Mouse (Mus musculus) embryonic facial prominence, embryonic 14.5 days (tissue): Measurements from ENCODE around the gene Nkapd1. TPM values are rescaled to one million over a fixed set of nuclear protein-coding genes. Genes with fewer than 3 reads are reported as not detected.
A peak's percentile ranks its signal among the peaks of the same experiment; 100 is the strongest.

Experiments
- ATAC-seq: fragments of 200-750 bp; cut with Nextera tagmentation; 2 replicates; pipeline ENCODE4 v1.8.0; 2017; ENCODE audit warnings: low read depth, moderate number of reproducible peaks, moderate TSS enrichment
- DNase-seq: peaks from one replicate; pipeline ENCODE4 v3.0.0-alpha.2; 2015; ENCODE audit warnings: low spot score
- H3K27ac ChIP-seq: fragments of 300-500 bp; sonication (generic); replicated peaks from 2 replicates; pipeline ENCODE4 v1.5.1; 2014; ENCODE audit warnings: low read depth, mild to moderate bottlenecking, low read length, moderate library complexity
- H3K27me3 ChIP-seq: fragments of 300-500 bp; sonication (generic); replicated peaks from 2 replicates; pipeline ENCODE4 v1.6.1; 2014; ENCODE audit warnings: low read length; ENCODE audit not compliant: control insufficient read depth, insufficient read depth
- H3K36me3 ChIP-seq: fragments of 300-500 bp; sonication (generic); 2 replicates; pipeline ENCODE4 v1.6.1; 2014; ENCODE audit warnings: low read length, mixed read lengths; ENCODE audit not compliant: control insufficient read depth, insufficient read depth
- H3K4me1 ChIP-seq: fragments of 300-500 bp; sonication (generic); 2 replicates; pipeline ENCODE4 v1.6.1; 2014; ENCODE audit warnings: antibody characterized with exemption, low read length; ENCODE audit not compliant: control insufficient read depth, insufficient read depth
- H3K4me2 ChIP-seq: fragments of 300-500 bp; sonication (generic); 2 replicates; pipeline ENCODE4 v1.6.1; 2014; ENCODE audit warnings: low read depth, mild to moderate bottlenecking, low read length, moderate library complexity, mixed read lengths
- H3K4me3 ChIP-seq: fragments of 300-500 bp; sonication (generic); 2 replicates; pipeline ENCODE4 v1.5.1; 2014; ENCODE audit warnings: low read depth, mild to moderate bottlenecking, low read length
- H3K9ac ChIP-seq: fragments of 300-500 bp; sonication (generic); 2 replicates; pipeline ENCODE4 v1.6.1; 2014; ENCODE audit warnings: low read depth, mild to moderate bottlenecking, low read length, moderate library complexity, mixed read lengths
- H3K9me3 ChIP-seq: fragments of 300-500 bp; sonication (generic); 2 replicates; pipeline ENCODE4 v1.6.1; 2016; ENCODE audit warnings: low read length; ENCODE audit not compliant: control insufficient read depth
- WGBS: fragments of 180-500 bp; shearing (Covaris S2); extraction: QIAGEN DNeasy Blood & Tissue Kit; methylation state at CpG from one replicate; pipeline ENCODE4 v1.1.7; 2014; 5-methylcytosine and 5-hydroxymethylcytosine counted together
- polyA plus RNA-seq: library from polyadenylated mRNA; unstranded; fragments of >200 nt; fragmentation: Nextera tagmentation; extraction: Ambion mirVana; gene quantifications from 2 replicates; pipeline ENCODE4 v1.2.1, GENCODE M21; 2014

The Nkapd1 gene
- polyA plus RNA-seq, 1 experiment from 2014 or later, result 24.3 TPM

GRCm38 (mm10) chr9:50592955-50593354 lies 24.3 kb downstream of the Nkapd1 start:
- 85% methylated on average over 9 of the region's 9 CpGs for WGBS
- no peaks in the 10 kb centered on the region for H3K9me3 ChIP-seq
- no peak for DNase-seq
- no peak overlapping the region for H3K4me3 ChIP-seq
- ATAC-seq, result no peak
- H3K4me1 ChIP-seq, result no peaks in the 10 kb centered on the region
- H3K4me2 ChIP-seq, result no peak overlapping the region
- no peaks in the 10 kb centered on the region for H3K27me3 ChIP-seq
- H3K36me3 ChIP-seq, result peaks cover 30% of the 10 kb centered on the region
- no peak overlapping the region for H3K9ac ChIP-seq
- no peak overlapping the region for H3K27ac ChIP-seq

GRCm38 (mm10) chr9:50590856-50591518 lies 26.3 kb downstream of the Nkapd1 start:
- Histone ChIP-seq H3K4me2 (no peak overlapping the region), H3K4me3 (no peak overlapping the region), H3K9ac (no peak overlapping the region), H3K4me1 (no peaks in the 10 kb centered on the region), H3K36me3 (peaks cover 11% of the 10 kb centered on the region), H3K27me3 (no peaks in the 10 kb centered on the region), H3K9me3 (no peaks in the 10 kb centered on the region), H3K27ac (no peak overlapping the region)
- ATAC-seq, result no peak
- DNase-seq, result peak; percentile 13
- 69% methylated on average over 10 of the region's 10 CpGs for WGBS

- 80% methylated on average over 4 of the region's 4 CpGs for WGBS
- Histone ChIP-seq H3K36me3 (no peaks in the 10 kb centered on the region), H3K4me2 (no peak overlapping the region), H3K9ac (no peak overlapping the region), H3K27me3 (no peaks in the 10 kb centered on the region), H3K4me1 (no peaks in the 10 kb centered on the region), H3K27ac (no peak overlapping the region), H3K9me3 (no peaks in the 10 kb centered on the region), H3K4me3 (no peak overlapping the region)
- DNase-seq (no peak), ATAC-seq (no peak)
Observed at GRCm38 (mm10) chr9:50586955-50587354, 30.3 kb downstream of the Nkapd1 start.

- H3K27ac ChIP-seq, result no peak overlapping the region
- 80% methylated on average over 6 of the region's 6 CpGs for WGBS
Observed at GRCm38 (mm10) chr9:50585145-50585818, 32.0 kb downstream of the Nkapd1 start.

GRCm38 (mm10) chr9:50580370-50580769 lies 36.9 kb downstream of the Nkapd1 start:
- no peaks in the 10 kb centered on the region for H3K9me3 ChIP-seq
- no peak overlapping the region for H3K9ac ChIP-seq
- no peaks in the 10 kb centered on the region for H3K36me3 ChIP-seq
- WGBS, result 37% methylated on average over 4 of the region's 4 CpGs
- H3K4me2 ChIP-seq, result no peak overlapping the region
- H3K27ac ChIP-seq, result no peak overlapping the region
- H3K4me3 ChIP-seq, result no peak overlapping the region
- no peaks in the 10 kb centered on the region for H3K27me3 ChIP-seq
- ATAC-seq (no peak), DNase-seq (no peak)
- no peaks in the 10 kb centered on the region for H3K4me1 ChIP-seq

More at GRCm38 (mm10) chr9:50585145-50585818, 32.0 kb downstream of the Nkapd1 start:
- ATAC-seq (no peak), DNase-seq (no peak)
- no peaks in the 10 kb centered on the region for H3K4me1 ChIP-seq
- no peak overlapping the region for H3K4me2 ChIP-seq
- H3K4me3 ChIP-seq, result no peak overlapping the region
- H3K36me3 ChIP-seq, result no peaks in the 10 kb centered on the region
- no peaks in the 10 kb centered on the region for H3K27me3 ChIP-seq
- H3K9me3 ChIP-seq, result no peaks in the 10 kb centered on the region
- H3K9ac ChIP-seq, result no peak overlapping the region

GRCm38 (mm10) chr9:50569599-50570525 lies 47.4 kb downstream of the Nkapd1 start:
- 71% methylated on average over 10 of the region's 10 CpGs for WGBS
- H3K9me3 ChIP-seq, result no peaks in the 10 kb centered on the region
- H3K9ac ChIP-seq, result no peak overlapping the region

GRCm38 (mm10) chr9:50567881-50568280 lies 49.4 kb downstream of the Nkapd1 start:
- no peaks in the 10 kb centered on the region for H3K27me3 ChIP-seq
- no peaks in the 10 kb centered on the region for H3K9me3 ChIP-seq
- no peak overlapping the region for H3K27ac ChIP-seq
- ATAC-seq (no peak), DNase-seq (no peak)
- H3K36me3 ChIP-seq, result no peaks in the 10 kb centered on the region
- no peak overlapping the region for H3K9ac ChIP-seq
- 80% methylated on average over 2 of the region's 2 CpGs for WGBS
- H3K4me1 ChIP-seq, result no peaks in the 10 kb centered on the region
- H3K4me3 ChIP-seq, result no peak overlapping the region
- no peak overlapping the region for H3K4me2 ChIP-seq

More at GRCm38 (mm10) chr9:50569599-50570525, 47.4 kb downstream of the Nkapd1 start:
- no peak overlapping the region for H3K27ac ChIP-seq
- no peaks in the 10 kb centered on the region for H3K27me3 ChIP-seq
- no peak overlapping the region for H3K4me2 ChIP-seq
- no peak for DNase-seq
- ATAC-seq, result no peak
- no peaks in the 10 kb centered on the region for H3K36me3 ChIP-seq
- no peaks in the 10 kb centered on the region for H3K4me1 ChIP-seq
- H3K4me3 ChIP-seq, result no peak overlapping the region

GRCm38 (mm10) chr9:50567372-50567771 lies 49.9 kb downstream of the Nkapd1 start:
- 75% methylated on average over 4 of the region's 4 CpGs for WGBS
- H3K9ac ChIP-seq, result no peak overlapping the region
- no peaks in the 10 kb centered on the region for H3K27me3 ChIP-seq
- H3K4me3 ChIP-seq, result no peak overlapping the region
- no peak for DNase-seq
- no peaks in the 10 kb centered on the region for H3K36me3 ChIP-seq
- no peak overlapping the region for H3K4me2 ChIP-seq
- H3K27ac ChIP-seq, result no peak overlapping the region
- ATAC-seq, result no peak
- no peaks in the 10 kb centered on the region for H3K9me3 ChIP-seq
- no peaks in the 10 kb centered on the region for H3K4me1 ChIP-seq
